Mouse (Mus musculus) kidney, postnatal 36 days (tissue): ENCODE results near the gene Olfr357.

Experiments
- DNase-seq, 2 experiments: peaks; one replicate each; pipeline ENCODE4 v3.0.0; 2021 to 2022; ENCODE audit warnings: mixed read lengths in 2 of 2

The Olfr357 gene

GRCm38 (mm10) chr2:36993527-36993926 lies at the start of gene Olfr357:
TSS of gene Olfr357 (plus strand) at chr2:36993827.
- DNase-seq: no peak

- DNase-seq: no peak
Observed at GRCm38 (mm10) chr2:36997030-36997429, 3.4 kb downstream of the Olfr357 start.

GRCm38 (mm10) chr2:37009235-37009634 lies 15.6 kb downstream of the Olfr357 start, which contains the start of gene Olfr358:
TSS of gene Olfr358 (minus strand) at chr2:37009335.
- no peak for DNase-seq
